Mouse (Mus musculus) neural tube, embryonic 11.5 days (tissue): ENCODE measurements around the gene Pced1b. TPM values are rescaled to one million over a fixed set of nuclear protein-coding genes. Genes with fewer than 3 reads are reported as not detected.
"Not testable (repeated sequence)": the region's sequence is repeated elsewhere in the genome, so short reads cannot be mapped to it uniquely, and the experiment has no call there.

Experiments used
- ATAC-seq: fragments of 200-750 bp; cut with Nextera tagmentation; 2 replicates; pipeline ENCODE4 v1.8.0; 2017; ENCODE audit warnings: moderate number of reproducible peaks, mild to moderate bottlenecking, moderate TSS enrichment, moderate library complexity; ENCODE audit not compliant: insufficient read depth, low FRiP score, low TSS enrichment
- DNase-seq: peaks from one replicate; pipeline ENCODE4 v3.0.0-alpha.2; 2015; ENCODE audit warnings: low spot score
- H3K27ac ChIP-seq: fragments of 300-500 bp; sonication (generic); 2 replicates; pipeline ENCODE4 v1.5.1; 2014; ENCODE audit warnings: low read depth, mild to moderate bottlenecking, low read length
- H3K27me3 ChIP-seq: fragments of 300-500 bp; sonication (generic); 2 replicates; pipeline ENCODE4 v1.6.1; 2014; ENCODE audit warnings: mild to moderate bottlenecking, low read length, mixed read lengths; ENCODE audit not compliant: control insufficient read depth, insufficient read depth
- H3K36me3 ChIP-seq: fragments of 300-500 bp; sonication (generic); 2 replicates; pipeline ENCODE4 v1.6.1; 2014; ENCODE audit warnings: mild to moderate bottlenecking, low read length, moderate library complexity, mixed read lengths; ENCODE audit not compliant: control insufficient read depth, insufficient read depth
- H3K4me1 ChIP-seq: fragments of 300-500 bp; sonication (generic); 2 replicates; pipeline ENCODE4 v1.6.1; 2014; ENCODE audit warnings: low read length, mixed read lengths; ENCODE audit not compliant: control insufficient read depth, insufficient read depth
- H3K4me2 ChIP-seq: fragments of 300-500 bp; sonication (generic); 2 replicates; pipeline ENCODE4 v1.6.1; 2014; ENCODE audit warnings: low read depth, mild to moderate bottlenecking, moderate library complexity
- H3K4me3 ChIP-seq: fragments of 300-500 bp; sonication (generic); 2 replicates; pipeline ENCODE4 v1.5.1; 2014; ENCODE audit warnings: low read depth, low read length
- H3K9ac ChIP-seq: fragments of 300-500 bp; sonication (generic); 2 replicates; pipeline ENCODE4 v1.6.1; 2014; ENCODE audit warnings: mild to moderate bottlenecking, low read length
- H3K9me3 ChIP-seq: fragments of 300-500 bp; sonication (generic); 2 replicates; pipeline ENCODE4 v1.6.1; 2016; ENCODE audit warnings: low read length; ENCODE audit not compliant: control insufficient read depth
- WGBS: fragments of 180-500 bp; shearing (Covaris S2); extraction: QIAGEN DNeasy Blood & Tissue Kit; methylation state at CpG from one replicate; pipeline ENCODE4 v1.1.7; 2014; 5-methylcytosine and 5-hydroxymethylcytosine counted together
- polyA plus RNA-seq: library from polyadenylated mRNA; unstranded; fragments of >200 nt; fragmentation: Nextera tagmentation; extraction: Ambion mirVana; gene quantifications from 2 replicates; pipeline ENCODE4 v1.2.1, GENCODE M21; 2014

The Pced1b gene
- polyA plus RNA-seq, 1 experiment from 2014 or later, result 3.6 TPM

DNA sequence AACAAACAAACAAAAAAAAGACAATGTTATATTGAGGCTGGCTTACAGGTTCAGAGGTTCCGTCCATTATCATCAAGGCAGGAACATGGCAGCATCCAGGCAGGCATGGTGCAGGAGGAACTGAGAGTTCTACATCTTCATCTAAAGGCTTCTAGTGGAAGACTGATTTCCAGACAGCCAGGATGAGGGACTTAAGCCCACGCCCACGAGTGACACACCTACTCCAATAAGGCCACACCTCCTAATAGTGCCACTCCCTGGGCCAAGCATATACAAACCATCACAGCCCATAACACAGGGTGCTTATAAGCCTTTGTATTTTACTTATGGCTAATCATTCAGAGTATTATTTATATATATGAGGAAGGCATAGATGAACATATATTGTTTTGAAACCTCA is 117.4 kb downstream of the Pced1b start:
- ATAC-seq, result not testable (repeated sequence)

GRCm38 (mm10) chr15:97364968-97365367 is 118.1 kb downstream of the Pced1b start:
- H3K4me2 ChIP-seq, result no peak overlapping the region
- H3K27me3 ChIP-seq, result no peaks in the 10 kb centered on the region
- H3K36me3 ChIP-seq, result no peaks in the 10 kb centered on the region
- no peak overlapping the region for H3K9ac ChIP-seq
- 89% methylated on average over 8 of the region's 8 CpGs for WGBS
- ATAC-seq, result no peak
- H3K4me1 ChIP-seq, result no peaks in the 10 kb centered on the region
- H3K27ac ChIP-seq, result no peak overlapping the region
- no peak for DNase-seq
- H3K4me3 ChIP-seq, result no peak overlapping the region
- H3K9me3 ChIP-seq, result no peaks in the 10 kb centered on the region

More for the DNA sequence above, 117.4 kb downstream of the Pced1b start:
- H3K9me3 ChIP-seq, H3K36me3 ChIP-seq, DNase-seq, H3K4me3 ChIP-seq, H3K4me1 ChIP-seq, H3K27ac ChIP-seq, H3K9ac ChIP-seq, H3K4me2 ChIP-seq, H3K27me3 ChIP-seq: not testable (repeated sequence)
- 92% methylated on average over 3 of the region's 3 CpGs for WGBS

DNA sequence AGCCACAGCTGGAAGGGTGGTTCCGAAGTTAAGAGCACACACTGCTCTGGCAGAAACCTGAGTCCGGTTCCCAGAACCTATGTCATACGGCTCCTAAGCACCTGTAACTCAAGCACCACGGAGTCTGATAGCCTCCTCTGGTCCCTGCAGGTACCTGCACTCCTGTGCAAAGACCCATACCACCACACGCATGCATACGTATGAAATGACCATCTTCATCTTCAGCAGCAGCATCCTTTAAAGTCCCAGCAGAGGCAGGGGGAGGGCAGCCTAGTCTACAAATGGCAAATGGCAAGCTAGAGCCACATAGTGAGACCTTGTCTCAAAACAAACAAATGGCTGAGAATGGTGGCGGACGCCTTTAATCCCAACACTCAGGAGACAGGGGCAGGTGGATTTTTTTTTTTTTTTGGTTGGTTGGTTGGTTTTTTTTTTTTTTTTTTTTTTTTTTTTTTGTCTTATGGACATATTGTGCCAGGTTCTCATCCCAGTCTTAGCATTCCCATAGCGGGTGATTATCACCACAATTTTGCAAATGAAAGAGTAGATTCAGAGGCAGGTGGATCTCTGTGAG is 121.2 kb downstream of the Pced1b start:
- H3K4me3 ChIP-seq, result no peak overlapping the region
- H3K4me1 ChIP-seq, result no peaks in the 10 kb centered on the region
- no peak overlapping the region for H3K9ac ChIP-seq
- no peaks in the 10 kb centered on the region for H3K36me3 ChIP-seq
- WGBS, result 84% methylated on average over 9 of the region's 9 CpGs
- no peak overlapping the region for H3K27ac ChIP-seq
- no peak for DNase-seq
- H3K27me3 ChIP-seq, result no peaks in the 10 kb centered on the region
- ATAC-seq, result no peak
- no peak overlapping the region for H3K4me2 ChIP-seq
- H3K9me3 ChIP-seq, result no peaks in the 10 kb centered on the region

DNA sequence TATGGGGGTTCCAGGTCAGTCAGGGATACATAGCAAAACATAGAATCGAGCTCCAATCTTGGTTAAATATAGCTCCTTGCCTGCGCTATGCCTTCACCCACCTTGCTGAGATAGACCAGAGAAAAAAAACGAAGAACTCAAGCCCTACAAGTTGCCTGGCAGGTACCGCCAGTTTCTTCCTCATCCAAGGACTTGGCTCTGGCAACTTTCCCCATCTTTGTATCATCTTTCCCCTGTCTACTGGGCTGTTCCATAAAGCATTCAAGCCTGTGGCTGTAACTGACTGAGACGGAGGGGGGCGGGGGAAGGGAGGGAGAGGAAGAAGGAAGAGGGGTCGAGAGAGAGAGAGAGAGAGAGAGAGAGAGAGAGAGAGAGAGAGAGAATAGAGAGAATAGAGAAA is 121.7 kb downstream of the Pced1b start:
- DNase-seq (no peak), ATAC-seq (no peak)
- 90% methylated on average over 7 of the region's 7 CpGs for WGBS

DNA sequence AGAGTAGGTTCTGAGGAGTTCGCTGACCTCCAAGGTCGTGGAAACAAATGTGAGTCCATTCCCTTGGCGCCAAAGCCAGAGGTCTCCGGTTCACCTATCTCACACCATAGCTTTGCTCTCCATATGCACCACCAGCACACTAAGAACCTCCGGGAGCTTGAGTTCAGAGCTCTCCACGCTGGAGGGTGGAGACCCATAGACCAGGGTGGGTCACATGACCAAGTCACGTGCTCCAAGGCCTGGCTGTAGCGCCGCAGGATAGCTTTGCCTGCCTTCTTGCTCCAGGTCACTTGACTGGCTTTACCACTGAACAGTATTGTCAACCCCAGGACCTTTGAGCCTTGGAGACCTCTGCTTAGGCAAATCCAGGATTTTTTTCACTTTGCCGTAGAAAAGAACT is 122.2 kb downstream of the Pced1b start:
- Histone ChIP-seq H3K9ac (no peak overlapping the region), H3K27ac (no peak overlapping the region), H3K4me1 (0 out of 2 replicates have a peak, but pooled peaks cover 4% of the 10 kb centered on the region), H3K4me3 (no peak overlapping the region), H3K27me3 (no peaks in the 10 kb centered on the region), H3K4me2 (no peak overlapping the region), H3K9me3 (no peaks in the 10 kb centered on the region), H3K36me3 (no peaks in the 10 kb centered on the region)
- ATAC-seq, result no peak
- DNase-seq, result no peak
- WGBS, result 85% methylated on average over 10 of the region's 10 CpGs

More for the DNA sequence above, 121.7 kb downstream of the Pced1b start:
- Histone ChIP-seq H3K4me3 (no peak overlapping the region), H3K9ac (no peak overlapping the region), H3K27me3 (no peaks in the 10 kb centered on the region), H3K4me1 (0 out of 2 replicates have a peak, but pooled peaks cover 4% of the 10 kb centered on the region), H3K36me3 (no peaks in the 10 kb centered on the region), H3K27ac (no peak overlapping the region), H3K9me3 (no peaks in the 10 kb centered on the region), H3K4me2 (no peak overlapping the region)

GRCm38 (mm10) chr15:97370880-97371279 is 124.0 kb downstream of the Pced1b start:
- no peaks in the 10 kb centered on the region for H3K9me3 ChIP-seq
- H3K27me3 ChIP-seq, result no peaks in the 10 kb centered on the region
- H3K4me2 ChIP-seq, result no peak overlapping the region
- H3K36me3 ChIP-seq, result no peaks in the 10 kb centered on the region
- no peak for ATAC-seq
- WGBS, result 95% methylated on average over 7 of the region's 7 CpGs
- H3K4me1 ChIP-seq, result 0 out of 2 replicates have a peak, but pooled peaks cover 4% of the 10 kb centered on the region
- no peak overlapping the region for H3K27ac ChIP-seq
- H3K9ac ChIP-seq, result no peak overlapping the region
- DNase-seq, result no peak
- H3K4me3 ChIP-seq, result no peak overlapping the region

DNA sequence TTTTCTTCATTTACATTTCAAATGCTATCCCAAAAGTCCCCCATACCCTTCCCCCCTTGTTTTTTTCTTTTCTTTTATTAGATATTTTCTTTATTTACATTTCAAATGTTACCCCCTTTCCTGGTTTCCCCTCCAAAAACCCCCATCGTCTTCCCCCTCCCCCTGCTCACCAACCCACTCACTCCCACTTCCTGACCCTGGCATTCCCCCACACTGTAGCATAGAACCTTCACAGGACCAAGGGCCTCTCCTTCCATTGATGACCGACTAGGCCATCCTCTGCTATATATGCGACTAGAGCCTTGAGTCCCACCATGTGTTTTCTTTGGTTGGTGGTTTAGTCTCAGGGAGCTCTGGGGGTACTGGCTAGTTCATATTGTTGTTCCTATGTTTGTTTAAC is 125.1 kb downstream of the Pced1b start:
- not testable (repeated sequence) for H3K4me2 ChIP-seq, H3K27me3 ChIP-seq, H3K9ac ChIP-seq, H3K4me1 ChIP-seq, H3K9me3 ChIP-seq, ATAC-seq, H3K4me3 ChIP-seq, DNase-seq, H3K36me3 ChIP-seq, H3K27ac ChIP-seq
- WGBS, result 59% methylated on average over 3 of the region's 3 CpGs

DNA sequence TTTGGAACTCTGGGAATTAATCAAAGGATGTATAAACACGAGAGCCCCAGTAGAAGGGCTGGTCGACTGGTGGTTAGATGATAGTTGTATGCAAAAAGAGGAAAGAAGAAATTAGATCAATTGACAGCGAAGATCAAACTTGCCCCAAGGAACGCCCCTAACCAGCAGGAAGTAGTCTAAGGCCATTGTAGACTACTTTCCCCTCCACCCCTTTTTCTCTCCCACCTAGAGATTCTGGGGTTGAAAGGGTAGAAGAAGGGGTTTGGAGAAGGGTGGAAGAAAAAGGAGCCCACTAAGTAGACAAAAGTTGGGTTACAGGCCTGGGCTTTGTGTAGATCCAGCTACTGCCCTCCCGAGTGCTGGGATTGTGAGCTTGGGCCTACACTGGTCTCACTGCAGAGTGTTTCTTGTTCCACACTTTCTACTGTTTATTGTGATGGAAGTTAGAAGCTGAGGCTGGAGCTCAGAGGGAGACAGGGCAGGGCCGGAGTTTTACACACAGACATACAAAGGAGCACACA is 125.8 kb downstream of the Pced1b start:
- H3K9me3 ChIP-seq, result no peaks in the 10 kb centered on the region
- H3K4me3 ChIP-seq, result no peak overlapping the region
- 41% methylated on average over 6 of the region's 6 CpGs for WGBS
- H3K36me3 ChIP-seq, result no peaks in the 10 kb centered on the region
- ATAC-seq (no peak), DNase-seq (no peak)
- no peak overlapping the region for H3K27ac ChIP-seq
- no peak overlapping the region for H3K9ac ChIP-seq
- H3K27me3 ChIP-seq, result no peaks in the 10 kb centered on the region
- no peak overlapping the region for H3K4me2 ChIP-seq
- peaks cover 7% of the 10 kb centered on the region; the same call in 1 of the 2 replicates for H3K4me1 ChIP-seq
